Mouse (Mus musculus): ENCODE data around the gene Rab7b. TPM values are rescaled to one million over a fixed set of nuclear protein-coding genes. Genes with fewer than 3 reads are reported as not detected.

Rab7b gene
- polyA plus RNA-seq, 1 experiment from 2014 or later: 1.4 TPM

GRCm38 (mm10) chr1:131660716-131661472 is 27.6 kb upstream of the Rab7b start:
- no peak overlapping the region for H3K4me2 ChIP-seq (replicated peaks; ENCODE audit: low read depth, low read length)
- no peak for ATAC-seq (ENCODE audit: low FRiP score, low TSS enrichment)

GRCm38 (mm10) chr1:131661749-131662148 is 26.7 kb upstream of the Rab7b start:
- no peak overlapping the region for H3K4me3 ChIP-seq (ENCODE audit: low read length)
- ATAC-seq (ENCODE audit: low FRiP score, low TSS enrichment): no peak
- no peak overlapping the region for H3K4me2 ChIP-seq (replicated peaks; ENCODE audit: low read depth, low read length)
- H3K27me3 ChIP-seq (ENCODE audit: control insufficient read depth, insufficient read depth, low read length): no peaks in the 10 kb centered on the region; the same call in 1 of the 2 replicates
- no peaks in the 10 kb centered on the region for H3K36me3 ChIP-seq (ENCODE audit: control insufficient read depth, insufficient read depth, low read length)
- no peaks in the 10 kb centered on the region for H3K4me1 ChIP-seq (ENCODE audit: control insufficient read depth, insufficient read depth, low read length)
- no peak overlapping the region for H3K27ac ChIP-seq (ENCODE audit: low read depth, low read length)
- no peak overlapping the region for H3K9ac ChIP-seq (ENCODE audit: low read depth, low read length)
- 80% methylated on average over 3 of the region's 3 CpGs for WGBS
- no peaks in the 10 kb centered on the region for H3K9me3 ChIP-seq (ENCODE audit: control insufficient read depth, low read length)

More at GRCm38 (mm10) chr1:131660716-131661472, 27.6 kb upstream of the Rab7b start:
- Histone ChIP-seq H3K27ac (ENCODE audit: low read depth, low read length) (no peak overlapping the region), H3K9ac (ENCODE audit: low read depth, low read length) (no peak overlapping the region), H3K4me3 (ENCODE audit: low read length) (no peak overlapping the region), H3K27me3 (ENCODE audit: control insufficient read depth, insufficient read depth, low read length) (no peaks in the 10 kb centered on the region; the same call in 1 of the 2 replicates), H3K4me1 (ENCODE audit: control insufficient read depth, insufficient read depth, low read length) (no peaks in the 10 kb centered on the region), H3K9me3 (ENCODE audit: control insufficient read depth, low read length) (no peaks in the 10 kb centered on the region), H3K36me3 (ENCODE audit: control insufficient read depth, insufficient read depth, low read length) (no peaks in the 10 kb centered on the region)
- WGBS: 85% methylated on average over 7 of the region's 7 CpGs

GRCm38 (mm10) chr1:131663286-131663995 is 25.1 kb upstream of the Rab7b start:
- ATAC-seq (ENCODE audit: low FRiP score, low TSS enrichment): no peak
- Histone ChIP-seq H3K27me3 (ENCODE audit: control insufficient read depth, insufficient read depth, low read length) (no peaks in the 10 kb centered on the region; the same call in 1 of the 2 replicates), H3K36me3 (ENCODE audit: control insufficient read depth, insufficient read depth, low read length) (no peaks in the 10 kb centered on the region), H3K4me3 (ENCODE audit: low read length) (no peak overlapping the region), H3K27ac (ENCODE audit: low read depth, low read length) (no peak overlapping the region), H3K9ac (ENCODE audit: low read depth, low read length) (no peak overlapping the region), H3K4me1 (ENCODE audit: control insufficient read depth, insufficient read depth, low read length) (no peaks in the 10 kb centered on the region), H3K4me2 (replicated peaks; ENCODE audit: low read depth, low read length) (no peak overlapping the region), H3K9me3 (ENCODE audit: control insufficient read depth, low read length) (no peaks in the 10 kb centered on the region)
- 82% methylated on average over 9 of the region's 9 CpGs for WGBS

- 89% methylated on average over 5 of the region's 5 CpGs for WGBS
- ATAC-seq (ENCODE audit: low FRiP score, low TSS enrichment): no peak
Observed at GRCm38 (mm10) chr1:131664136-131664535, 24.4 kb upstream of the Rab7b start.

GRCm38 (mm10) chr1:131665886-131666285 is 22.6 kb upstream of the Rab7b start:
- ATAC-seq (ENCODE audit: low FRiP score, low TSS enrichment): no peak
- Histone ChIP-seq H3K27me3 (ENCODE audit: control insufficient read depth, insufficient read depth, low read length) (no peaks in the 10 kb centered on the region), H3K4me1 (ENCODE audit: control insufficient read depth, insufficient read depth, low read length) (no peaks in the 10 kb centered on the region), H3K9me3 (ENCODE audit: control insufficient read depth, low read length) (no peaks in the 10 kb centered on the region), H3K27ac (ENCODE audit: low read depth, low read length) (no peak overlapping the region), H3K9ac (ENCODE audit: low read depth, low read length) (no peak overlapping the region), H3K4me3 (ENCODE audit: low read length) (no peak overlapping the region), H3K36me3 (ENCODE audit: control insufficient read depth, insufficient read depth, low read length) (no peaks in the 10 kb centered on the region), H3K4me2 (replicated peaks; ENCODE audit: low read depth, low read length) (no peak overlapping the region)
- WGBS: 100% methylated on average over 1 of the region's 1 CpGs

More at GRCm38 (mm10) chr1:131664136-131664535, 24.4 kb upstream of the Rab7b start:
- Histone ChIP-seq H3K9ac (ENCODE audit: low read depth, low read length) (no peak overlapping the region), H3K4me3 (ENCODE audit: low read length) (no peak overlapping the region), H3K4me2 (replicated peaks; ENCODE audit: low read depth, low read length) (no peak overlapping the region), H3K36me3 (ENCODE audit: control insufficient read depth, insufficient read depth, low read length) (no peaks in the 10 kb centered on the region), H3K27ac (ENCODE audit: low read depth, low read length) (no peak overlapping the region), H3K9me3 (ENCODE audit: control insufficient read depth, low read length) (no peaks in the 10 kb centered on the region), H3K27me3 (ENCODE audit: control insufficient read depth, insufficient read depth, low read length) (no peaks in the 10 kb centered on the region; the same call in 1 of the 2 replicates), H3K4me1 (ENCODE audit: control insufficient read depth, insufficient read depth, low read length) (no peaks in the 10 kb centered on the region)

GRCm38 (mm10) chr1:131671113-131671512 is 17.4 kb upstream of the Rab7b start:
- Histone ChIP-seq H3K27me3 (ENCODE audit: control insufficient read depth, insufficient read depth, low read length) (no peaks in the 10 kb centered on the region), H3K4me3 (ENCODE audit: low read length) (no peak overlapping the region), H3K27ac (ENCODE audit: low read depth, low read length) (no peak overlapping the region), H3K9me3 (ENCODE audit: control insufficient read depth, low read length) (no peaks in the 10 kb centered on the region), H3K4me1 (ENCODE audit: control insufficient read depth, insufficient read depth, low read length) (no peaks in the 10 kb centered on the region), H3K4me2 (replicated peaks; ENCODE audit: low read depth, low read length) (no peak overlapping the region), H3K9ac (ENCODE audit: low read depth, low read length) (no peak overlapping the region), H3K36me3 (ENCODE audit: control insufficient read depth, insufficient read depth, low read length) (no peaks in the 10 kb centered on the region)
- 87% methylated on average over 8 of the region's 8 CpGs for WGBS
- no peak for ATAC-seq (ENCODE audit: low FRiP score, low TSS enrichment)

- Histone ChIP-seq H3K27ac (ENCODE audit: low read depth, low read length) (no peak overlapping the region), H3K4me3 (ENCODE audit: low read length) (no peak overlapping the region), H3K27me3 (ENCODE audit: control insufficient read depth, insufficient read depth, low read length) (no peaks in the 10 kb centered on the region), H3K4me1 (ENCODE audit: control insufficient read depth, insufficient read depth, low read length) (no peaks in the 10 kb centered on the region), H3K4me2 (replicated peaks; ENCODE audit: low read depth, low read length) (no peak overlapping the region), H3K9ac (ENCODE audit: low read depth, low read length) (no peak overlapping the region), H3K36me3 (ENCODE audit: control insufficient read depth, insufficient read depth, low read length) (no peaks in the 10 kb centered on the region), H3K9me3 (ENCODE audit: control insufficient read depth, low read length) (no peaks in the 10 kb centered on the region)
- no peak for ATAC-seq (ENCODE audit: low FRiP score, low TSS enrichment)
- 86% methylated on average over 7 of the region's 7 CpGs for WGBS
Observed at GRCm38 (mm10) chr1:131672361-131672760, 16.1 kb upstream of the Rab7b start.

- WGBS: 85% methylated on average over 5 of the region's 5 CpGs
Observed at GRCm38 (mm10) chr1:131679644-131680043, 8.9 kb upstream of the Rab7b start.

GRCm38 (mm10) chr1:131687739-131688138 is 756 bp upstream of the Rab7b start:
- no peaks in the 10 kb centered on the region for H3K9me3 ChIP-seq (ENCODE audit: control insufficient read depth, low read length)
- no peak overlapping the region for H3K27ac ChIP-seq (ENCODE audit: low read depth, low read length)
- no peaks in the 10 kb centered on the region for H3K4me1 ChIP-seq (ENCODE audit: control insufficient read depth, insufficient read depth, low read length)
- no peaks in the 10 kb centered on the region for H3K36me3 ChIP-seq (ENCODE audit: control insufficient read depth, insufficient read depth, low read length)
- 100% methylated on average over 2 of the region's 2 CpGs for WGBS
- H3K4me2 ChIP-seq (replicated peaks; ENCODE audit: low read depth, low read length): no peak overlapping the region
- no peaks in the 10 kb centered on the region for H3K27me3 ChIP-seq (ENCODE audit: control insufficient read depth, insufficient read depth, low read length)
- peak; percentile 39; the same call in 1 of the 2 replicates for ATAC-seq (ENCODE audit: low FRiP score, low TSS enrichment)
- H3K4me3 ChIP-seq (ENCODE audit: low read length): no peak overlapping the region
- no peak overlapping the region for H3K9ac ChIP-seq (ENCODE audit: low read depth, low read length)

More at GRCm38 (mm10) chr1:131679644-131680043, 8.9 kb upstream of the Rab7b start:
- Histone ChIP-seq H3K27ac (ENCODE audit: low read depth, low read length) (no peak overlapping the region), H3K27me3 (ENCODE audit: control insufficient read depth, insufficient read depth, low read length) (no peaks in the 10 kb centered on the region), H3K36me3 (ENCODE audit: control insufficient read depth, insufficient read depth, low read length) (no peaks in the 10 kb centered on the region), H3K4me3 (ENCODE audit: low read length) (no peak overlapping the region), H3K4me1 (ENCODE audit: control insufficient read depth, insufficient read depth, low read length) (no peaks in the 10 kb centered on the region), H3K9ac (ENCODE audit: low read depth, low read length) (no peak overlapping the region), H3K9me3 (ENCODE audit: control insufficient read depth, low read length) (no peaks in the 10 kb centered on the region), H3K4me2 (replicated peaks; ENCODE audit: low read depth, low read length) (no peak overlapping the region)
- ATAC-seq (ENCODE audit: low FRiP score, low TSS enrichment): no peak
